Mouse (Mus musculus) mammary gland, adult 2 months (tissue): ENCODE measurements around the gene Kif15. TPM values are rescaled to one million over a fixed set of nuclear protein-coding genes. Genes with fewer than 3 reads are reported as not detected.

ENCODE experiments used
- polyA plus RNA-seq: library from polyadenylated mRNA; depleted of rRNA; stranded (reverse); fragments of >200 nt; gene quantifications from 2 replicates; pipeline ENCODE4 v1.2.3, GENCODE M21; 2012; ENCODE audit warnings: low replicate concordance; rRNA removed

Kif15 gene
- polyA plus RNA-seq: 0.57 and 0.66 TPM in 2 replicates

GRCm38 (mm10) chr9:122950643-122951475 lies at the start of gene Kif15, which contains the start of gene 1110059G10Rik:
Kif15 (plus strand) TSS chr9:122951046.
1110059G10Rik (minus strand) TSS chr9:122951000.

GRCm38 (mm10) chr9:122922936-122923381 lies 27.9 kb upstream of the Kif15 start, which contains the start of gene Zfp105:
Zfp105 (plus strand) TSS chr9:122923072.

DNA sequence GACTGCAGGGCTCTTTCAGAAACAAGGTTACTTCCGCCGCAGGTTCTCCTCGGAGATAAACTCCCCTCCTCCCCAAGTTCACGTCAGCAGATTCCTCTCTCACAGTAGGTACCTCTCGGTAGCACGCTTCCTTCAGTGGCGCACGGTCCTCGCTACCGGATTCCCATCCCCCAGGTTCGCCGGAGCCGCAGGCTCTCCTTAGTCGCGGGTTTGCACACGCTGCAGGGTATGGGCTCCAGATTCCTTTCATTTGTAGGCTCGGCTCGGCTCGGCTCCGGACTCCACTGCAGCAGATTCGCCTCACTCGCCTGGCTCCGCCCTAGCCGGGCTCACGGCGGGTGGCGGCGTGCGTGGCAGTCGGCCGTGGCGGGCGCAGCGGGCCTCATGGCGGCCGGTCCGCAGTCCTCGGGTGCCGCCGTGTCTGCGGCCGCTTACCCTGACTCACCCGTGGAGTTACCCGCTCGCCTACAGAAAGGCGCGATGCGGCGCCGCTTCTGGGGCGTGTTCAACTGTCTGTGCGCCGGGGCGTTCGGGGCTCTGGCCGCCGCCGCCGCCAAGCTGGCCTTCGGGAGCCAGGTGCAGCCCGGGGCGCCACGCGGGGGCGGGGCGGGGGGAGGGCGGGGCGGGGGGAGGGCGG lies 70.3 kb downstream of the Kif15 start, which contains the start of gene Tmem42:
Gene Tmem42 (plus strand): TSS at position 332 of the 637 bp plus-strand sequence.

GRCm38 (mm10) chr9:123034426-123034825 lies 83.6 kb downstream of the Kif15 start, which contains the start of gene Tgm4:
Tgm4 (plus strand) TSS chr9:123034726.

Other genes with a start within 250 kb of the Kif15 start
- 0.02 and 0.07 TPM in 2 replicates for gene Topaz1, start 203.7 kb upstream of the Kif15 start, polyA plus RNA-seq
- gene Tcaim, start 145.5 kb upstream of the Kif15 start, polyA plus RNA-seq: 3.5 and 7.3 TPM in 2 replicates
- not detected in 2 replicates for gene Gm35549, start 107.0 kb upstream of the Kif15 start, polyA plus RNA-seq
- gene Zfp445, start 85.0 kb upstream of the Kif15 start, polyA plus RNA-seq: 22.7 and 45.1 TPM in 2 replicates
- gene Zkscan7, start 65.4 kb upstream of the Kif15 start, polyA plus RNA-seq: 1.8 and 3.0 TPM in 2 replicates
- gene Zfp105, start 28.0 kb upstream of the Kif15 start, polyA plus RNA-seq: 0.41 and 0.57 TPM in 2 replicates
- gene 1110059G10Rik, start within 50 bp of the Kif15 start, polyA plus RNA-seq: 1.3 and 2.5 TPM in 2 replicates
- 13.2 and 17.8 TPM in 2 replicates for gene Tmem42, start 70.3 kb downstream of the Kif15 start, polyA plus RNA-seq
- 0.06 and 0.17 TPM in 2 replicates for gene Tgm4, start 83.7 kb downstream of the Kif15 start, polyA plus RNA-seq
- 168 and 220 TPM in 2 replicates for gene Zdhhc3, start 162.2 kb downstream of the Kif15 start, polyA plus RNA-seq
- 11.1 and 24.5 TPM in 2 replicates for gene Exosc7, start 162.2 kb downstream of the Kif15 start, polyA plus RNA-seq
- 283 and 511 TPM in 2 replicates for gene Clec3b, start 199.9 kb downstream of the Kif15 start, polyA plus RNA-seq